Mouse (Mus musculus): Measurements from ENCODE around the gene Med25. TPM values are rescaled to one million over a fixed set of nuclear protein-coding genes. Genes with fewer than 3 reads are reported as not detected.
A peak's percentile ranks its signal among the peaks of the same experiment; 100 is the strongest.

The Med25 gene
- polyA plus RNA-seq, 1 experiment from 2014 or later = 153 TPM

GRCm38 (mm10) chr7:44862434-44862833 lies 30.1 kb downstream of the Med25 start:
- H3K36me3 ChIP-seq (ENCODE audit: control insufficient read depth, insufficient read depth, low read length) = peaks cover 38% of the 10 kb centered on the region
- no peak overlapping the region for H3K9ac ChIP-seq (ENCODE audit: low read depth, low read length)
- ATAC-seq = no peak
- H3K4me2 ChIP-seq (ENCODE audit: low read length) = no peak overlapping the region
- 95% methylated on average over 8 of the region's 8 CpGs for WGBS
- H3K4me3 ChIP-seq (ENCODE audit: low read depth, low read length) = no peak overlapping the region
- no peaks in the 10 kb centered on the region for H3K27me3 ChIP-seq (ENCODE audit: control insufficient read depth, insufficient read depth, low read depth, low read length)
- peaks cover 41% of the 10 kb centered on the region for H3K4me1 ChIP-seq (ENCODE audit: control insufficient read depth, insufficient read depth, low read length)
- H3K27ac ChIP-seq (ENCODE audit: low read length) = no peak overlapping the region
- no peaks in the 10 kb centered on the region for H3K9me3 ChIP-seq (replicated peaks; ENCODE audit: control insufficient read depth, low read length, poor library complexity, severe bottlenecking)

- H3K9ac ChIP-seq (ENCODE audit: low read depth, low read length) = no peak overlapping the region
- H3K4me2 ChIP-seq (ENCODE audit: low read length) = no peak overlapping the region
- peaks cover 33% of the 10 kb centered on the region for H3K4me1 ChIP-seq (ENCODE audit: control insufficient read depth, insufficient read depth, low read length)
- no peaks in the 10 kb centered on the region for H3K9me3 ChIP-seq (replicated peaks; ENCODE audit: control insufficient read depth, low read length, poor library complexity, severe bottlenecking)
- H3K36me3 ChIP-seq (ENCODE audit: control insufficient read depth, insufficient read depth, low read length) = peaks cover 38% of the 10 kb centered on the region
- no peak for ATAC-seq
- no peak overlapping the region for H3K4me3 ChIP-seq (ENCODE audit: low read depth, low read length)
- H3K27ac ChIP-seq (ENCODE audit: low read length) = no peak overlapping the region
- 81% methylated on average over 14 of the region's 14 CpGs for WGBS
- no peaks in the 10 kb centered on the region for H3K27me3 ChIP-seq (ENCODE audit: control insufficient read depth, insufficient read depth, low read depth, low read length)
Observed at GRCm38 (mm10) chr7:44861429-44861816, 31.1 kb downstream of the Med25 start.

GRCm38 (mm10) chr7:44860576-44861428 lies 31.7 kb downstream of the Med25 start:
- Histone ChIP-seq H3K36me3 (ENCODE audit: control insufficient read depth, insufficient read depth, low read length) (peaks cover 36% of the 10 kb centered on the region), H3K27ac (ENCODE audit: low read length) (peak overlapping the region; percentile 6; the same call in 1 of the 2 replicates), H3K9ac (ENCODE audit: low read depth, low read length) (no peak overlapping the region), H3K4me2 (ENCODE audit: low read length) (no peak overlapping the region), H3K4me3 (ENCODE audit: low read depth, low read length) (no peak overlapping the region), H3K27me3 (ENCODE audit: control insufficient read depth, insufficient read depth, low read depth, low read length) (no peaks in the 10 kb centered on the region), H3K4me1 (ENCODE audit: control insufficient read depth, insufficient read depth, low read length) (peaks cover 28% of the 10 kb centered on the region), H3K9me3 (replicated peaks; ENCODE audit: control insufficient read depth, low read length, poor library complexity, severe bottlenecking) (no peaks in the 10 kb centered on the region)
- no peak for ATAC-seq
- WGBS = 51% methylated on average over 22 of the region's 22 CpGs

GRCm38 (mm10) chr7:44859896-44860295 lies 32.6 kb downstream of the Med25 start:
- peaks cover 22% of the 10 kb centered on the region for H3K4me1 ChIP-seq (ENCODE audit: control insufficient read depth, insufficient read depth, low read length)

GRCm38 (mm10) chr7:44857905-44858304 lies 34.6 kb downstream of the Med25 start:
- ATAC-seq = no peak
- H3K27ac ChIP-seq (ENCODE audit: low read length) = peak overlapping the region; percentile 96
- 26% methylated on average over 8 of the region's 8 CpGs for WGBS
- peak overlapping the region; percentile 70 for H3K4me2 ChIP-seq (ENCODE audit: low read length)
- peak overlapping the region; percentile 84 for H3K9ac ChIP-seq (ENCODE audit: low read depth, low read length)
- H3K4me1 ChIP-seq (ENCODE audit: control insufficient read depth, insufficient read depth, low read length) = peaks cover 28% of the 10 kb centered on the region
- H3K9me3 ChIP-seq (replicated peaks; ENCODE audit: control insufficient read depth, low read length, poor library complexity, severe bottlenecking) = no peaks in the 10 kb centered on the region
- H3K27me3 ChIP-seq (ENCODE audit: control insufficient read depth, insufficient read depth, low read depth, low read length) = no peaks in the 10 kb centered on the region
- H3K36me3 ChIP-seq (ENCODE audit: control insufficient read depth, insufficient read depth, low read length) = peaks cover 11% of the 10 kb centered on the region
- H3K4me3 ChIP-seq (ENCODE audit: low read depth, low read length) = peak overlapping the region; percentile 78

More at GRCm38 (mm10) chr7:44859896-44860295, 32.6 kb downstream of the Med25 start:
- H3K27ac ChIP-seq (ENCODE audit: low read length) = no peak overlapping the region
- 90% methylated on average over 11 of the region's 11 CpGs for WGBS
- no peak overlapping the region for H3K4me3 ChIP-seq (ENCODE audit: low read depth, low read length)
- H3K4me2 ChIP-seq (ENCODE audit: low read length) = no peak overlapping the region
- ATAC-seq = no peak
- H3K36me3 ChIP-seq (ENCODE audit: control insufficient read depth, insufficient read depth, low read length) = peaks cover 30% of the 10 kb centered on the region
- H3K9me3 ChIP-seq (replicated peaks; ENCODE audit: control insufficient read depth, low read length, poor library complexity, severe bottlenecking) = no peaks in the 10 kb centered on the region
- H3K27me3 ChIP-seq (ENCODE audit: control insufficient read depth, insufficient read depth, low read depth, low read length) = no peaks in the 10 kb centered on the region
- no peak overlapping the region for H3K9ac ChIP-seq (ENCODE audit: low read depth, low read length)

- Histone ChIP-seq H3K36me3 (ENCODE audit: control insufficient read depth, insufficient read depth, low read length) (peaks cover 9% of the 10 kb centered on the region; the same call in 1 of the 2 replicates), H3K9ac (ENCODE audit: low read depth, low read length) (peak within 1 kb of the TSS; percentile 84), H3K4me2 (ENCODE audit: low read length) (peak within 1 kb of the TSS; percentile 70), H3K27ac (ENCODE audit: low read length) (peak within 1 kb of the TSS; percentile 96), H3K4me3 (ENCODE audit: low read depth, low read length) (peak within 1 kb of the TSS; percentile 78), H3K9me3 (replicated peaks; ENCODE audit: control insufficient read depth, low read length, poor library complexity, severe bottlenecking) (no peaks in the 10 kb centered on the region), H3K27me3 (ENCODE audit: control insufficient read depth, insufficient read depth, low read depth, low read length) (no peaks in the 10 kb centered on the region), H3K4me1 (ENCODE audit: control insufficient read depth, insufficient read depth, low read length) (peaks cover 28% of the 10 kb centered on the region)
- ATAC-seq = peak; percentile 77
- under 1% methylated on average over 32 of the region's 32 CpGs for WGBS
Observed at GRCm38 (mm10) chr7:44857042-44857552, 35.4 kb downstream of the Med25 start, which contains the start of gene Pnkp. Pnkp (plus strand) TSS chr7:44857139.

GRCm38 (mm10) chr7:44856265-44856916 lies 36.1 kb downstream of the Med25 start:
- Histone ChIP-seq H3K36me3 (ENCODE audit: control insufficient read depth, insufficient read depth, low read length) (peaks cover 6% of the 10 kb centered on the region; the same call in 1 of the 2 replicates), H3K4me3 (ENCODE audit: low read depth, low read length) (peak overlapping the region; percentile 78), H3K27me3 (ENCODE audit: control insufficient read depth, insufficient read depth, low read depth, low read length) (no peaks in the 10 kb centered on the region), H3K9ac (ENCODE audit: low read depth, low read length) (no peak overlapping the region; the same call in 1 of the 2 replicates), H3K27ac (ENCODE audit: low read length) (peak overlapping the region; percentile 96), H3K4me2 (ENCODE audit: low read length) (peak overlapping the region; percentile 70), H3K4me1 (ENCODE audit: control insufficient read depth, insufficient read depth, low read length) (peaks cover 28% of the 10 kb centered on the region), H3K9me3 (replicated peaks; ENCODE audit: control insufficient read depth, low read length, poor library complexity, severe bottlenecking) (no peaks in the 10 kb centered on the region)
- WGBS = 71% methylated on average over 9 of the region's 9 CpGs
- ATAC-seq = peak; percentile 7; the same call in 1 of the 2 replicates

- no peaks in the 10 kb centered on the region for H3K9me3 ChIP-seq (replicated peaks; ENCODE audit: control insufficient read depth, low read length, poor library complexity, severe bottlenecking)
- 42% methylated on average over 10 of the region's 10 CpGs for WGBS
- peaks cover 6% of the 10 kb centered on the region; the same call in 1 of the 2 replicates for H3K36me3 ChIP-seq (ENCODE audit: control insufficient read depth, insufficient read depth, low read length)
- no peaks in the 10 kb centered on the region for H3K27me3 ChIP-seq (ENCODE audit: control insufficient read depth, insufficient read depth, low read depth, low read length)
- H3K27ac ChIP-seq (ENCODE audit: low read length) = peak overlapping the region; percentile 76
- H3K4me2 ChIP-seq (ENCODE audit: low read length) = peak overlapping the region; percentile 63
- H3K4me1 ChIP-seq (ENCODE audit: control insufficient read depth, insufficient read depth, low read length) = peaks cover 36% of the 10 kb centered on the region
- H3K9ac ChIP-seq (ENCODE audit: low read depth, low read length) = peak overlapping the region; percentile 58
- peak overlapping the region; percentile 41 for H3K4me3 ChIP-seq (ENCODE audit: low read depth, low read length)
- ATAC-seq = no peak
Observed at GRCm38 (mm10) chr7:44855036-44855435, 37.5 kb downstream of the Med25 start.
